Mouse (Mus musculus): ENCODE measurements around the gene Sco2. TPM values are rescaled to one million over a fixed set of nuclear protein-coding genes. Genes with fewer than 3 reads are reported as not detected.

Sco2 gene
- 37.4 and 43.3 TPM in 2 replicates for polyA plus RNA-seq (2012; rRNA removed)

- H3K4me3 ChIP-seq (ENCODE audit: control insufficient read depth, insufficient read depth, low read length): peak within 1 kb of the TSS; percentile 87
- WGBS: under 1% methylated on average over 42 of the region's 42 CpGs
- peaks cover 26% of the 10 kb centered on the region for H3K36me3 ChIP-seq (ENCODE audit: control insufficient read depth, insufficient read depth, low read length)
- no peaks in the 10 kb centered on the region for H3K27me3 ChIP-seq (ENCODE audit: control insufficient read depth, insufficient read depth, low read length)
- peaks cover 25% of the 10 kb centered on the region for H3K4me1 ChIP-seq (replicated peaks; ENCODE audit: control insufficient read depth, insufficient read depth, low read length)
- no peak for TF ChIP-seq POLR2A (IDR thresholded peaks at IDR 0.05; ENCODE audit: control insufficient read depth, extremely low read depth, insufficient read depth, low read length, poor library complexity)
- peak; percentile 96 for TF ChIP-seq CTCF (IDR thresholded peaks at IDR 0.05; ENCODE audit: borderline replicate concordance, control insufficient read depth, extremely low read depth, insufficient read depth, low read length, poor library complexity)
- peak within 1 kb of the TSS; percentile 55 for H3K27ac ChIP-seq (ENCODE audit: control insufficient read depth, insufficient read depth, low read length)
- peak; percentile 92 for DNase-seq
Measured at GRCm38 (mm10) chr15:89373762-89374248, at the start of gene Sco2. Sco2 (minus strand) TSS chr15:89373846.

- WGBS: 94% methylated on average over 9 of the region's 9 CpGs
- Histone ChIP-seq H3K36me3 (ENCODE audit: control insufficient read depth, insufficient read depth, low read length) (peaks cover 11% of the 10 kb centered on the region), H3K27me3 (ENCODE audit: control insufficient read depth, insufficient read depth, low read length) (no peaks in the 10 kb centered on the region), H3K4me1 (replicated peaks; ENCODE audit: control insufficient read depth, insufficient read depth, low read length) (no peaks in the 10 kb centered on the region), H3K4me3 (ENCODE audit: control insufficient read depth, insufficient read depth, low read length) (no peak overlapping the region), H3K27ac (ENCODE audit: control insufficient read depth, insufficient read depth, low read length) (no peak overlapping the region)
- TF ChIP-seq POLR2A (IDR thresholded peaks at IDR 0.05; ENCODE audit: control insufficient read depth, extremely low read depth, insufficient read depth, low read length, poor library complexity) (no peak), CTCF (IDR thresholded peaks at IDR 0.05; ENCODE audit: borderline replicate concordance, control insufficient read depth, extremely low read depth, insufficient read depth, low read length, poor library complexity) (no peak)
- no peak for DNase-seq
Measured at GRCm38 (mm10) chr15:89421938-89422337, 48.3 kb upstream of the Sco2 start.

DNA sequence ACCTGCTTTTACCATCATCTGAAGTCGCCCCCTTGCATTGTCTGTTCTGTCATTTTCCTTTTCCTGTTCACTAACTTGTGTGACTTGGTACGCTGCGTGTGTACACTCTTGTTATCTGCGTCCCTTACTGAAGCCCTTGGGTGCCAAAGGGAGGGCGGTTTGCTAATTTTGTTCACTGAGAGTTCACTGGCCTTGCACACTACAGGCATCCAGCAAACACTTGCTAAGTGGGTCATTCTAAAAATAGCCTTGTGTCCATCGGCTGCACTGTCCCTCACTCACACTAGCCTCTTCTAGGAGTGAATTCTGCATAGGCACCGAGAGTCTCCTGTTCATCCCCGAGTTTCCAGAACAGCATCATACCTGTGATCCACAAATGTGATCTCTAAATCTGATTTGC, 41.6 kb upstream of the Sco2 start:
- H3K4me1 ChIP-seq (replicated peaks; ENCODE audit: control insufficient read depth, insufficient read depth, low read length): no peaks in the 10 kb centered on the region
- 96% methylated on average over 8 of the region's 8 CpGs for WGBS
- no peak overlapping the region for H3K4me3 ChIP-seq (ENCODE audit: control insufficient read depth, insufficient read depth, low read length)
- TF ChIP-seq POLR2A (IDR thresholded peaks at IDR 0.05; ENCODE audit: control insufficient read depth, extremely low read depth, insufficient read depth, low read length, poor library complexity) (no peak), CTCF (IDR thresholded peaks at IDR 0.05; ENCODE audit: borderline replicate concordance, control insufficient read depth, extremely low read depth, insufficient read depth, low read length, poor library complexity) (no peak)
- H3K36me3 ChIP-seq (ENCODE audit: control insufficient read depth, insufficient read depth, low read length): peaks cover under 1% of the 10 kb centered on the region; the same call in 1 of the 2 replicates
- H3K27ac ChIP-seq (ENCODE audit: control insufficient read depth, insufficient read depth, low read length): no peak overlapping the region
- no peaks in the 10 kb centered on the region for H3K27me3 ChIP-seq (ENCODE audit: control insufficient read depth, insufficient read depth, low read length)
- no peak for DNase-seq

GRCm38 (mm10) chr15:89410118-89410517, 36.5 kb upstream of the Sco2 start, which contains the start of gene Syce3:
Syce3 (minus strand) TSS chr15:89410503.
- Histone ChIP-seq H3K27me3 (ENCODE audit: control insufficient read depth, insufficient read depth, low read length) (no peaks in the 10 kb centered on the region), H3K4me1 (replicated peaks; ENCODE audit: control insufficient read depth, insufficient read depth, low read length) (no peaks in the 10 kb centered on the region), H3K36me3 (ENCODE audit: control insufficient read depth, insufficient read depth, low read length) (no peaks in the 10 kb centered on the region), H3K4me3 (ENCODE audit: control insufficient read depth, insufficient read depth, low read length) (no peak within 1 kb of the TSS), H3K27ac (ENCODE audit: control insufficient read depth, insufficient read depth, low read length) (no peak within 1 kb of the TSS)
- TF ChIP-seq POLR2A (IDR thresholded peaks at IDR 0.05; ENCODE audit: control insufficient read depth, extremely low read depth, insufficient read depth, low read length, poor library complexity): no peak
- TF ChIP-seq CTCF (IDR thresholded peaks at IDR 0.05; ENCODE audit: borderline replicate concordance, control insufficient read depth, extremely low read depth, insufficient read depth, low read length, poor library complexity): no peak
- DNase-seq: no peak
- WGBS: 89% methylated on average over 24 of the region's 24 CpGs

DNA sequence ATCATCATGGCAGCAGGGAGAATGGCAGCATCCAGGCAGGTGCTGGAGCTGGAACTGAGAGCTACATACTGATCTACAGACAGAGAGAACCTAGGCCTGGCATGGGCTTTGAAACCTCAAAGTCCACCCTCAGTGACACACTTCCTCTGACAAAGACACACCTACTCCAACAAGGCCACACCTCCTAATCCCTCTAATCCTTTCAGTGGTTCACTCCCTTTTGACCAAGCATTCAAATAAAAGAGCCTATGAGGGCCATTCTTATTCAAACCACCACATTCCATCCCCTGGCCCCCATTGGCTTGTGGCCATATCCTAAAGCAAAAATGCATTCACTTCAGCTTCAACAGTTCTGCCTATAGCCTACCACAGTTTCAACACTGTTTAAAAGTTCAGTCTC, 33.0 kb upstream of the Sco2 start:
- Histone ChIP-seq H3K4me1 (replicated peaks; ENCODE audit: control insufficient read depth, insufficient read depth, low read length) (no peaks in the 10 kb centered on the region), H3K36me3 (ENCODE audit: control insufficient read depth, insufficient read depth, low read length) (no peaks in the 10 kb centered on the region), H3K27me3 (ENCODE audit: control insufficient read depth, insufficient read depth, low read length) (no peaks in the 10 kb centered on the region), H3K4me3 (ENCODE audit: control insufficient read depth, insufficient read depth, low read length) (no peak overlapping the region), H3K27ac (ENCODE audit: control insufficient read depth, insufficient read depth, low read length) (no peak overlapping the region)
- no peak for DNase-seq
- no peak for TF ChIP-seq POLR2A (IDR thresholded peaks at IDR 0.05; ENCODE audit: control insufficient read depth, extremely low read depth, insufficient read depth, low read length, poor library complexity)
- TF ChIP-seq CTCF (IDR thresholded peaks at IDR 0.05; ENCODE audit: borderline replicate concordance, control insufficient read depth, extremely low read depth, insufficient read depth, low read length, poor library complexity): no peak

- Histone ChIP-seq H3K36me3 (ENCODE audit: control insufficient read depth, insufficient read depth, low read length) (no peaks in the 10 kb centered on the region), H3K4me1 (replicated peaks; ENCODE audit: control insufficient read depth, insufficient read depth, low read length) (no peaks in the 10 kb centered on the region), H3K27me3 (ENCODE audit: control insufficient read depth, insufficient read depth, low read length) (no peaks in the 10 kb centered on the region), H3K4me3 (ENCODE audit: control insufficient read depth, insufficient read depth, low read length) (no peak overlapping the region), H3K27ac (ENCODE audit: control insufficient read depth, insufficient read depth, low read length) (no peak overlapping the region)
- WGBS: 77% methylated on average over 10 of the region's 10 CpGs
- TF ChIP-seq POLR2A (IDR thresholded peaks at IDR 0.05; ENCODE audit: control insufficient read depth, extremely low read depth, insufficient read depth, low read length, poor library complexity) (no peak), CTCF (IDR thresholded peaks at IDR 0.05; ENCODE audit: borderline replicate concordance, control insufficient read depth, extremely low read depth, insufficient read depth, low read length, poor library complexity) (no peak)
- DNase-seq: no peak
Measured at GRCm38 (mm10) chr15:89404831-89405623, 31.4 kb upstream of the Sco2 start.

Data from thymus, adult 2 months (tissue).